Mouse (Mus musculus) olfactory bulb, adult 2 months (tissue): ENCODE measurements around the gene Cep152. TPM values are rescaled to one million over a fixed set of nuclear protein-coding genes. Genes with fewer than 3 reads are reported as not detected.

ENCODE experiments used
- H3K27ac ChIP-seq: fragments of 200-500 bp; 2 replicates; pipeline ENCODE4 v1.5.1; 2012; ENCODE audit warnings: low read depth, low read length; ENCODE audit not compliant: insufficient read depth
- H3K4me1 ChIP-seq: fragments of 200-500 bp; 2 replicates; pipeline ENCODE4 v1.6.1; 2012; ENCODE audit warnings: low read length; ENCODE audit not compliant: control insufficient read depth, insufficient read depth
- H3K4me3 ChIP-seq: fragments of 200-500 bp; 2 replicates; pipeline ENCODE4 v1.5.1; 2012; ENCODE audit warnings: mild to moderate bottlenecking, low read depth, low read length, moderate library complexity; ENCODE audit not compliant: insufficient read depth
- CTCF ChIP-seq: fragments of 200-500 bp; IDR thresholded peaks from 2 replicates; pipeline ENCODE4 v1.5.1; 2012; ENCODE audit warnings: low read depth, mild to moderate bottlenecking, low read length, moderate library complexity; ENCODE audit not compliant: insufficient read depth
- POLR2A ChIP-seq: fragments of 200-500 bp; IDR thresholded peaks from 2 replicates; pipeline ENCODE4 v1.6.1; 2012; ENCODE audit warnings: mild to moderate bottlenecking, low read depth, low read length, moderate library complexity; ENCODE audit not compliant: insufficient read depth
- WGBS: fragments of 180-500 bp; shearing (Covaris S2); methylation state at CpG from one replicate; pipeline ENCODE4 v1.1.7; 2018; 5-methylcytosine and 5-hydroxymethylcytosine counted together
- polyA plus RNA-seq: library from polyadenylated mRNA; stranded (reverse); fragments of >200 nt; gene quantifications from 2 replicates; pipeline ENCODE4 v1.2.4, GENCODE M21; 2012; ENCODE audit warnings: low replicate concordance; ENCODE audit not compliant: missing spikeins, insufficient read depth, insufficient read length

Gene Cep152
- polyA plus RNA-seq, 1 experiment = not detected

- TF ChIP-seq POLR2A (no peak), CTCF (no peak)
- no peak overlapping the region for H3K27ac ChIP-seq
- H3K4me1 ChIP-seq = no peaks in the 10 kb centered on the region
- WGBS = 69% methylated on average over 6 of the region's 6 CpGs
- no peak overlapping the region for H3K4me3 ChIP-seq
These were observed 20.0 kb upstream of the Cep152 start for GRCm38 (mm10) chr2:125644912-125645311.

GRCm38 (mm10) chr2:125637331-125637730, 12.4 kb upstream of the Cep152 start:
- TF ChIP-seq CTCF (no peak), POLR2A (no peak)
- no peaks in the 10 kb centered on the region for H3K4me1 ChIP-seq
- no peak overlapping the region for H3K27ac ChIP-seq
- WGBS = 87% methylated on average over 7 of the region's 7 CpGs
- H3K4me3 ChIP-seq = no peak overlapping the region

- Histone ChIP-seq H3K27ac (no peak overlapping the region), H3K4me1 (no peaks in the 10 kb centered on the region), H3K4me3 (no peak overlapping the region)
- TF ChIP-seq CTCF (no peak), POLR2A (no peak)
- WGBS = 94% methylated on average over 2 of the region's 2 CpGs
These were observed 5.1 kb upstream of the Cep152 start for GRCm38 (mm10) chr2:125630010-125630409.

GRCm38 (mm10) chr2:125628487-125628886, 3.6 kb upstream of the Cep152 start:
- no peaks in the 10 kb centered on the region for H3K4me1 ChIP-seq
- H3K4me3 ChIP-seq = no peak overlapping the region
- WGBS = 89% methylated on average over 6 of the region's 6 CpGs
- no peak for TF ChIP-seq CTCF
- no peak for TF ChIP-seq POLR2A
- no peak overlapping the region for H3K27ac ChIP-seq

- no peak overlapping the region for H3K4me3 ChIP-seq
- TF ChIP-seq POLR2A (no peak), CTCF (no peak)
- peaks cover 3% of the 10 kb centered on the region; the same call in 1 of the 2 replicates for H3K4me1 ChIP-seq
- H3K27ac ChIP-seq = no peak overlapping the region
- WGBS = 78% methylated on average over 4 of the region's 4 CpGs
These were observed 1.6 kb upstream of the Cep152 start for GRCm38 (mm10) chr2:125626536-125626935.

- H3K4me3 ChIP-seq = no peak overlapping the region; the same call in 1 of the 2 replicates
- no peak overlapping the region for H3K27ac ChIP-seq
- H3K4me1 ChIP-seq = peaks cover 3% of the 10 kb centered on the region; the same call in 1 of the 2 replicates
- 8% methylated on average over 9 of the region's 9 CpGs for WGBS
- TF ChIP-seq POLR2A (no peak), CTCF (no peak)
These were observed 707 bp downstream of the Cep152 start for GRCm38 (mm10) chr2:125624127-125624685.

- no peak overlapping the region for H3K4me3 ChIP-seq
- WGBS = 94% methylated on average over 15 of the region's 15 CpGs
- peaks cover 3% of the 10 kb centered on the region; the same call in 1 of the 2 replicates for H3K4me1 ChIP-seq
- no peak overlapping the region for H3K27ac ChIP-seq
- TF ChIP-seq POLR2A = no peak
- TF ChIP-seq CTCF = no peak
These were observed 1.7 kb downstream of the Cep152 start for GRCm38 (mm10) chr2:125623211-125623610.

GRCm38 (mm10) chr2:125620213-125620907, 4.6 kb downstream of the Cep152 start:
- 70% methylated on average over 25 of the region's 25 CpGs for WGBS
- H3K4me1 ChIP-seq = peaks cover 3% of the 10 kb centered on the region; the same call in 1 of the 2 replicates
- no peak overlapping the region for H3K27ac ChIP-seq
- TF ChIP-seq POLR2A = no peak
- TF ChIP-seq CTCF = no peak
- H3K4me3 ChIP-seq = no peak overlapping the region

GRCm38 (mm10) chr2:125615858-125616424, 9.0 kb downstream of the Cep152 start:
- Histone ChIP-seq H3K4me1 (no peaks in the 10 kb centered on the region), H3K4me3 (no peak overlapping the region), H3K27ac (no peak overlapping the region)
- 86% methylated on average over 8 of the region's 8 CpGs for WGBS
- TF ChIP-seq CTCF (no peak), POLR2A (no peak)
